Mouse (Mus musculus) brain, adult 10 weeks (tissue): Measurements from ENCODE around the gene Nsfl1c. TPM values are rescaled to one million over a fixed set of nuclear protein-coding genes. Genes with fewer than 3 reads are reported as not detected.

Source experiments
- polyA plus RNA-seq: library from polyadenylated mRNA; stranded (reverse); fragments of 350-450 nt; fragmentation: Illumina TruSeq; extraction: RNeasy Lipid Tissue Mini Kit (QIAGEN cat#74804); gene quantifications from one replicate; pipeline ENCODE4 v1.2.3, GENCODE M21; 2015; ENCODE audit warnings: low read depth, low replicate concordance

Gene Nsfl1c
- 149 TPM for polyA plus RNA-seq

DNA sequence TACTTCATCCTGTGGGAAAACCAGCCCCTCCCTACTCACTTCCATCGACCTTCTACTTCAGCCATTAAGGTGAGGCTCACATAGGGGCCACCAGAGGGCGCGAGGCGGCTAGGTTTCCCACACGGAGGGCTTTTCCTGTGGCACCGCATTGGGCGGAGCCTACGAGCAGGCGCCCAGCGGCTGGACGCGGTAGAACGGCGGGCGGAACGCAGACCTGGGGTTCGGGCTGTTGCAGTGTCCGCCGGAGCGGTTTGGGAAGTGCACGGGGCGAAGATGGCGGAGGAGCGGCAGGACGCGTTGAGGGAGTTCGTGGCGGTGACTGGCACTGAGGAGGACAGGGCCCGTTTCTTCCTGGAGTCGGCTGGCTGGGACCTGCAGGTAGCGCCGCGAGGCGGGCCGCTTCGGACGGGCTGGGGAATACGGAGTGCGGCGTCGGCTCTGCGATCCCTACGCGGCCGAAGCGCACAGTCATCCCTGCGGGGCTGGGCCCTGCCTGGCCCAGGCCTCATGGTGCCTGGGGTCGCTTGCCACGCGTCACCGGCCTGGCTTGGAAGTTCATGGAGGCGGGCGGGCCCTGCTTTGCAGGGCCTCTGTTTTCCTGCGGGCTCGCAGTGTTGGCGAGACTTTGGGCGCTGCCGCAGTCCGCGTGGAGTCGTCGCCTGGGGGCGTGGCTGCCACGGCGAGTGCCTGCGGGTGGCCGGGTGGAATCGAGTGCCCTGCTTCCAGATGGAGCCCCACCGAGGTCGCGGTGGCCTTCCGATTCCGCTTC is at the start of gene Nsfl1c:
TSS of gene Nsfl1c (plus strand) at position 148 of the 769 bp plus-strand sequence.

DNA sequence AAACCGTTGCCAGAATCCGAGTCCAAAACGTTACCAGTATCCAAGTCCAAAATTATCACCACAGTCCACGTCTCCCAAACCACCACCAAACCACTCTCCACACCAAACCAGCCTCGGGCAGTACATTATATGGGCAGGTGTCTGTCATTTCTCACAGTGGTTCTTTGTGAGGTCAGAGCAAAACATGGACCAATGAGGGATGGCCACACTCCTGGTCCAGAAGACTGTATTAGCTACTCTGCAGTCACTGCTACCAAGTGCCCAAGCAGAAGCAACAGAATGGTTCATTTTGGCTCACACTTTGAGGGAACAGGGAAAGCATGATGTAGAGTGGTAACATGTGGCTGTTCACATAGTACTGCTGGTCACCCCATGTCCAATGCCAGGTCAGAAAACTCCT is 17.9 kb upstream of the Nsfl1c start, which contains the start of gene 4921509C19Rik:
TSS of gene 4921509C19Rik (minus strand) at position 101 of the 400 bp plus-strand sequence.

DNA sequence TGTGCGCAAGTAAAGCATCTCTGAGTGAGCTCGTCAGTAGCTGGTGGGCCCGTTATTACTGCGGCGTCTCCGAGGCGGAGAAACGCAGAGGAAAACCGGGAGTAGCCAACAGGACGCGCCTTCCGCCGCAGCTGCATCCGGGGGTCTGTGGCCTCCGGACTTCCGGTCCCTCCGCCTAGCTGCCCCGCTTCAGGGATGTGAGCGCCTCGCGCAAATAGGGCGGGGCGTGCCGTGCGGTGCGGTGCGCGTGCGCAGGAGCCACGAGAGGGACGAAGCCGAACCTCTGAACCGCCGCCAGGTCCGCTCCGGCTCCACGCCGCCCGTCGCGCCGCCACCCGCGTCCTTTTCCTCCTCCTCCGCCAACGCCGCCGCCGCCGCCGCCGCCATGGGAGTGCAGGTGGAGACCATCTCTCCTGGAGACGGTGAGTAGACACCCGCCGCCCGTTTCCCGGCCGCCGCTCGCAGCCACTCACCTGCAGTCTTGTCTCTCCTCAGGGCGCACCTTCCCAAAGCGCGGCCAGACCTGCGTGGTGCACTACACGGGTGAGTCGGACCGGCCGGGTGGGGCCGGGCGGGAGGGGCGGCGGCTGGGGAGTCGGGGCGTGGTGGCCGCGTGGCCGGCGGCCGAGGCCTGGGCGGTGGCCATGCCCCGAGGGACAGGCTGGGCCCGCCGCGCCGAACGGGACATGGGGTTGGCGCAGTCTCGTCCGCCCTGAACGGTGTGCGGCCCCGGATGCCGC is 48.5 kb downstream of the Nsfl1c start, which contains the start of gene Fkbp1a:
TSS of gene Fkbp1a (plus strand) at position 161 of the 740 bp plus-strand sequence.

Other genes starting within 250 kb of the Nsfl1c start
- not detected for gene 4921509C19Rik, start 18.0 kb upstream of the Nsfl1c start, polyA plus RNA-seq
- gene Fkbp1a, start 48.3 kb downstream of the Nsfl1c start, polyA plus RNA-seq: 658 TPM
- 0.77 TPM for gene Sdcbp2, start 78.4 kb downstream of the Nsfl1c start, polyA plus RNA-seq
- 168 TPM for gene Snph, start 138.4 kb downstream of the Nsfl1c start, polyA plus RNA-seq
- gene Rad21l, start 174.4 kb downstream of the Nsfl1c start, polyA plus RNA-seq: 0.91 TPM
- 5.8 TPM for gene Tmem74b, start 207.8 kb downstream of the Nsfl1c start, polyA plus RNA-seq